Mouse (Mus musculus): ENCODE data around the gene Fen1. TPM values are rescaled to one million over a fixed set of nuclear protein-coding genes. Genes with fewer than 3 reads are reported as not detected.
"Not testable (repeated sequence)": the region's sequence is repeated elsewhere in the genome, so short reads cannot be mapped to it uniquely, and the experiment has no call there.

Fen1 gene
- polyA plus RNA-seq, 1 experiment from 2014 or later, result 95.6 TPM

- H3K27me3 ChIP-seq (replicated peaks; ENCODE audit: control insufficient read depth, insufficient read depth, low read length), result no peaks in the 10 kb centered on the region
- no peaks in the 10 kb centered on the region for H3K9me3 ChIP-seq (ENCODE audit: control insufficient read depth, low read length)
- no peak overlapping the region for H3K27ac ChIP-seq (ENCODE audit: low read depth)
- 48% methylated on average over 1 of the region's 1 CpGs for WGBS
- no peak for ATAC-seq (replicated peaks; ENCODE audit: low FRiP score, low TSS enrichment, low read depth)
- no peak overlapping the region for H3K9ac ChIP-seq (ENCODE audit: low read length)
- no peaks in the 10 kb centered on the region for H3K4me1 ChIP-seq (replicated peaks; ENCODE audit: control insufficient read depth, insufficient read depth, low read length)
- H3K36me3 ChIP-seq (ENCODE audit: control insufficient read depth, insufficient read depth, low read length), result no peaks in the 10 kb centered on the region
- H3K4me3 ChIP-seq (ENCODE audit: low read depth, low read length), result no peak overlapping the region
- DNase-seq (ENCODE audit: low spot score), result peak; percentile 46
- H3K4me2 ChIP-seq (ENCODE audit: low read length), result no peak overlapping the region
Measured at GRCm38 (mm10) chr19:10170466-10170865, 33.5 kb downstream of the Fen1 start.

GRCm38 (mm10) chr19:10169692-10170330 is 34.2 kb downstream of the Fen1 start:
- not testable (repeated sequence) for H3K4me2 ChIP-seq (ENCODE audit: low read length); ATAC-seq (replicated peaks; ENCODE audit: low FRiP score, low TSS enrichment, low read depth); H3K4me3 ChIP-seq (ENCODE audit: low read depth, low read length); H3K36me3 ChIP-seq (ENCODE audit: control insufficient read depth, insufficient read depth, low read length); H3K9ac ChIP-seq (ENCODE audit: low read length); H3K9me3 ChIP-seq (ENCODE audit: control insufficient read depth, low read length); H3K27me3 ChIP-seq (replicated peaks; ENCODE audit: control insufficient read depth, insufficient read depth, low read length); H3K27ac ChIP-seq (ENCODE audit: low read depth); H3K4me1 ChIP-seq (replicated peaks; ENCODE audit: control insufficient read depth, insufficient read depth, low read length)
- peak; percentile 38 for DNase-seq (ENCODE audit: low spot score)
- WGBS, result 83% methylated on average over 3 of the region's 3 CpGs

- H3K4me3 ChIP-seq (ENCODE audit: low read depth, low read length), result no peak overlapping the region
- no peak overlapping the region for H3K4me2 ChIP-seq (ENCODE audit: low read length)
- H3K4me1 ChIP-seq (replicated peaks; ENCODE audit: control insufficient read depth, insufficient read depth, low read length), result no peaks in the 10 kb centered on the region
- ATAC-seq (replicated peaks; ENCODE audit: low FRiP score, low TSS enrichment, low read depth), result no peak
- H3K27ac ChIP-seq (ENCODE audit: low read depth), result no peak overlapping the region
- no peaks in the 10 kb centered on the region for H3K36me3 ChIP-seq (ENCODE audit: control insufficient read depth, insufficient read depth, low read length)
- no peak overlapping the region for H3K9ac ChIP-seq (ENCODE audit: low read length)
- H3K27me3 ChIP-seq (replicated peaks; ENCODE audit: control insufficient read depth, insufficient read depth, low read length), result no peaks in the 10 kb centered on the region
- no peaks in the 10 kb centered on the region for H3K9me3 ChIP-seq (ENCODE audit: control insufficient read depth, low read length)
- DNase-seq (ENCODE audit: low spot score), result no peak
Measured at GRCm38 (mm10) chr19:10169179-10169578, 34.8 kb downstream of the Fen1 start.

- H3K9ac ChIP-seq (ENCODE audit: low read length), result no peak overlapping the region
- DNase-seq (ENCODE audit: low spot score) (peak; percentile 41), ATAC-seq (replicated peaks; ENCODE audit: low FRiP score, low TSS enrichment, low read depth) (no peak)
- no peak overlapping the region for H3K4me3 ChIP-seq (ENCODE audit: low read depth, low read length)
- 79% methylated on average over 3 of the region's 3 CpGs for WGBS
- H3K9me3 ChIP-seq (ENCODE audit: control insufficient read depth, low read length), result no peaks in the 10 kb centered on the region
- H3K36me3 ChIP-seq (ENCODE audit: control insufficient read depth, insufficient read depth, low read length), result no peaks in the 10 kb centered on the region
- H3K4me2 ChIP-seq (ENCODE audit: low read length), result no peak overlapping the region
- H3K27ac ChIP-seq (ENCODE audit: low read depth), result no peak overlapping the region
- no peaks in the 10 kb centered on the region for H3K27me3 ChIP-seq (replicated peaks; ENCODE audit: control insufficient read depth, insufficient read depth, low read length)
- H3K4me1 ChIP-seq (replicated peaks; ENCODE audit: control insufficient read depth, insufficient read depth, low read length), result no peaks in the 10 kb centered on the region
Measured at GRCm38 (mm10) chr19:10168441-10168840, 35.5 kb downstream of the Fen1 start.

- no peak overlapping the region for H3K27ac ChIP-seq (ENCODE audit: low read depth)
- 92% methylated on average over 1 of the region's 1 CpGs for WGBS
- no peak overlapping the region for H3K4me2 ChIP-seq (ENCODE audit: low read length)
Measured at GRCm38 (mm10) chr19:10167951-10168350, 36.0 kb downstream of the Fen1 start.

GRCm38 (mm10) chr19:10167112-10167511 is 36.9 kb downstream of the Fen1 start:
- Histone ChIP-seq H3K27ac (ENCODE audit: low read depth) (no peak overlapping the region), H3K4me1 (replicated peaks; ENCODE audit: control insufficient read depth, insufficient read depth, low read length) (no peaks in the 10 kb centered on the region), H3K4me3 (ENCODE audit: low read depth, low read length) (no peak overlapping the region), H3K36me3 (ENCODE audit: control insufficient read depth, insufficient read depth, low read length) (no peaks in the 10 kb centered on the region), H3K4me2 (ENCODE audit: low read length) (no peak overlapping the region), H3K9ac (ENCODE audit: low read length) (no peak overlapping the region), H3K9me3 (ENCODE audit: control insufficient read depth, low read length) (no peaks in the 10 kb centered on the region), H3K27me3 (replicated peaks; ENCODE audit: control insufficient read depth, insufficient read depth, low read length) (no peaks in the 10 kb centered on the region)
- 70% methylated on average over 4 of the region's 4 CpGs for WGBS
- DNase-seq (ENCODE audit: low spot score) (peak; percentile 25), ATAC-seq (replicated peaks; ENCODE audit: low FRiP score, low TSS enrichment, low read depth) (no peak)

More at GRCm38 (mm10) chr19:10167951-10168350, 36.0 kb downstream of the Fen1 start:
- H3K27me3 ChIP-seq (replicated peaks; ENCODE audit: control insufficient read depth, insufficient read depth, low read length), result no peaks in the 10 kb centered on the region
- no peak overlapping the region for H3K4me3 ChIP-seq (ENCODE audit: low read depth, low read length)
- H3K9me3 ChIP-seq (ENCODE audit: control insufficient read depth, low read length), result no peaks in the 10 kb centered on the region
- H3K4me1 ChIP-seq (replicated peaks; ENCODE audit: control insufficient read depth, insufficient read depth, low read length), result no peaks in the 10 kb centered on the region
- H3K36me3 ChIP-seq (ENCODE audit: control insufficient read depth, insufficient read depth, low read length), result no peaks in the 10 kb centered on the region
- ATAC-seq (replicated peaks; ENCODE audit: low FRiP score, low TSS enrichment, low read depth) (no peak), DNase-seq (ENCODE audit: low spot score) (peak; percentile 24)
- no peak overlapping the region for H3K9ac ChIP-seq (ENCODE audit: low read length)

- not testable (repeated sequence) for H3K27me3 ChIP-seq (replicated peaks; ENCODE audit: control insufficient read depth, insufficient read depth, low read length); H3K9ac ChIP-seq (ENCODE audit: low read length); H3K36me3 ChIP-seq (ENCODE audit: control insufficient read depth, insufficient read depth, low read length); H3K9me3 ChIP-seq (ENCODE audit: control insufficient read depth, low read length); H3K27ac ChIP-seq (ENCODE audit: low read depth); ATAC-seq (replicated peaks; ENCODE audit: low FRiP score, low TSS enrichment, low read depth); H3K4me1 ChIP-seq (replicated peaks; ENCODE audit: control insufficient read depth, insufficient read depth, low read length); H3K4me3 ChIP-seq (ENCODE audit: low read depth, low read length); H3K4me2 ChIP-seq (ENCODE audit: low read length)
- DNase-seq (ENCODE audit: low spot score), result peak; percentile 18
- 88% methylated on average over 3 of the region's 4 CpGs for WGBS
Measured at GRCm38 (mm10) chr19:10165928-10166327, 38.0 kb downstream of the Fen1 start.

GRCm38 (mm10) chr19:10163896-10164295 is 40.1 kb downstream of the Fen1 start:
- no peak for DNase-seq (ENCODE audit: low spot score)
- 92% methylated on average over 3 of the region's 3 CpGs for WGBS
- H3K9me3 ChIP-seq (ENCODE audit: control insufficient read depth, low read length), result no peaks in the 10 kb centered on the region

GRCm38 (mm10) chr19:10157725-10158124 is 46.2 kb downstream of the Fen1 start:
- peak; percentile 25 for DNase-seq (ENCODE audit: low spot score)
- 63% methylated on average over 2 of the region's 2 CpGs for WGBS
- Histone ChIP-seq H3K4me2 (ENCODE audit: low read length) (no peak overlapping the region), H3K9ac (ENCODE audit: low read length) (no peak overlapping the region), H3K36me3 (ENCODE audit: control insufficient read depth, insufficient read depth, low read length) (no peaks in the 10 kb centered on the region), H3K4me3 (ENCODE audit: low read depth, low read length) (no peak overlapping the region), H3K9me3 (ENCODE audit: control insufficient read depth, low read length) (no peaks in the 10 kb centered on the region), H3K27ac (ENCODE audit: low read depth) (no peak overlapping the region), H3K4me1 (replicated peaks; ENCODE audit: control insufficient read depth, insufficient read depth, low read length) (no peaks in the 10 kb centered on the region), H3K27me3 (replicated peaks; ENCODE audit: control insufficient read depth, insufficient read depth, low read length) (no peaks in the 10 kb centered on the region)
- ATAC-seq (replicated peaks; ENCODE audit: low FRiP score, low TSS enrichment, low read depth), result no peak

More at GRCm38 (mm10) chr19:10163896-10164295, 40.1 kb downstream of the Fen1 start:
- Histone ChIP-seq H3K27me3 (replicated peaks; ENCODE audit: control insufficient read depth, insufficient read depth, low read length) (no peaks in the 10 kb centered on the region), H3K36me3 (ENCODE audit: control insufficient read depth, insufficient read depth, low read length) (no peaks in the 10 kb centered on the region), H3K4me3 (ENCODE audit: low read depth, low read length) (no peak overlapping the region), H3K4me2 (ENCODE audit: low read length) (no peak overlapping the region), H3K27ac (ENCODE audit: low read depth) (no peak overlapping the region), H3K4me1 (replicated peaks; ENCODE audit: control insufficient read depth, insufficient read depth, low read length) (no peaks in the 10 kb centered on the region), H3K9ac (ENCODE audit: low read length) (no peak overlapping the region)
- no peak for ATAC-seq (replicated peaks; ENCODE audit: low FRiP score, low TSS enrichment, low read depth)
